Mouse (Mus musculus): ENCODE measurements around the gene Mob4. TPM values are rescaled to one million over a fixed set of nuclear protein-coding genes. Genes with fewer than 3 reads are reported as not detected.
"Not testable (repeated sequence)": the region's sequence is repeated elsewhere in the genome, so short reads cannot be mapped to it uniquely, and the experiment has no call there.

Gene Mob4
- polyA plus RNA-seq, 1 experiment from 2014 or later: 45.0 TPM

DNA sequence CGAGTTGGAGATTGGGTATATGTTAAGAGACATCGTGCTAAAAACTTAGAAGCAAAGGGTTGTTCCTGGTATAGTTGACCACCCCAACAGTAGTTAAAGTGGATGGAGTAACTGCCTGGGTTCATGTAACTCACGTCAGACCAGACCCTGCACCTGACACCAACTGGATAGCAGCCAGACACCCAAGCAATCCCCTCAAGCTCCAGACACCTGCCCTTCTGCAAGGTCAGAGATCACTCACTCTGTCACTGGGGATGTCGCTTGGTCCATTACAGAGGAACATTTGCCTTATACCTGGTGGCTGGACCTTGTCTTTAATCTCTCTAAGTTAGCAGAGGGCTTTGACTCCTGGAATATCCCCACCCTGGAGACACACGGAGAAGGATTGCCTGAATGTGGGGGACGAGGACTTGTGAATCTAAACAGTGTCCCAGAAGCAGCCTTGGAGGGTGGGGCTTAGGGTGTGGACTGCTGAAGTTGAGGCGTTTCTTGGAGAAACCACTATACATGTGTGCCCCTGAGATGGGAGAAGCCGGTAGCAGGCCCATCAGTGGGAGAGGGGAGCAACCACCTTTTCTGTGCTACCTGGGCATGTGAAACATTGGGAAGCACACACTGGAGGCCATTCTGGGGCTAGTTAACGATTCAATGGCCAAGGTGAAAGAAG is 24.0 kb upstream of the Mob4 start:
- DNase-seq (no peak), ATAC-seq (ENCODE audit: low read depth) (peak; percentile 91)
- Histone ChIP-seq H3K27ac (no peak overlapping the region), H3K4me3 (replicated peaks) (no peak overlapping the region), H3K4me1 (replicated peaks) (peaks cover 19% of the 10 kb centered on the region), H3K9me3 (replicated peaks) (no peaks in the 10 kb centered on the region), H3K27me3 (no peaks in the 10 kb centered on the region), H3K4me2 (peak overlapping the region; percentile 4; the same call in 1 of the 2 replicates), H3K36me3 (no peaks in the 10 kb centered on the region), H3K9ac (0 out of 2 replicates have a peak overlapping the region, but pooled peaks have one; percentile 12)
- 49% methylated on average over 9 of the region's 9 CpGs for WGBS (ENCODE audit: insufficient replicate concordance)

- no peak overlapping the region for H3K4me2 ChIP-seq
- H3K36me3 ChIP-seq: no peaks in the 10 kb centered on the region
- ATAC-seq (ENCODE audit: low read depth) (no peak), DNase-seq (no peak)
- H3K4me1 ChIP-seq (replicated peaks): peaks cover 19% of the 10 kb centered on the region
- WGBS (ENCODE audit: insufficient replicate concordance): 77% methylated on average over 1 of the region's 1 CpGs
- H3K9ac ChIP-seq: no peak overlapping the region
- H3K9me3 ChIP-seq (replicated peaks): no peaks in the 10 kb centered on the region
- no peak overlapping the region for H3K27ac ChIP-seq
- no peaks in the 10 kb centered on the region for H3K27me3 ChIP-seq
- H3K4me3 ChIP-seq (replicated peaks): no peak overlapping the region
Measured at GRCm38 (mm10) chr1:55107644-55108043, 23.4 kb upstream of the Mob4 start.

- peaks cover 19% of the 10 kb centered on the region for H3K4me1 ChIP-seq (replicated peaks)
- DNase-seq (no peak), ATAC-seq (ENCODE audit: low read depth) (no peak)
- 46% methylated on average over 2 of the region's 2 CpGs for WGBS (ENCODE audit: insufficient replicate concordance)
- H3K27ac ChIP-seq: no peak overlapping the region
- no peak overlapping the region for H3K4me2 ChIP-seq
- H3K36me3 ChIP-seq: no peaks in the 10 kb centered on the region
- no peak overlapping the region for H3K4me3 ChIP-seq (replicated peaks)
- H3K27me3 ChIP-seq: no peaks in the 10 kb centered on the region
- no peak overlapping the region for H3K9ac ChIP-seq
- H3K9me3 ChIP-seq (replicated peaks): no peaks in the 10 kb centered on the region
Measured at GRCm38 (mm10) chr1:55108473-55108872, 22.6 kb upstream of the Mob4 start.

DNA sequence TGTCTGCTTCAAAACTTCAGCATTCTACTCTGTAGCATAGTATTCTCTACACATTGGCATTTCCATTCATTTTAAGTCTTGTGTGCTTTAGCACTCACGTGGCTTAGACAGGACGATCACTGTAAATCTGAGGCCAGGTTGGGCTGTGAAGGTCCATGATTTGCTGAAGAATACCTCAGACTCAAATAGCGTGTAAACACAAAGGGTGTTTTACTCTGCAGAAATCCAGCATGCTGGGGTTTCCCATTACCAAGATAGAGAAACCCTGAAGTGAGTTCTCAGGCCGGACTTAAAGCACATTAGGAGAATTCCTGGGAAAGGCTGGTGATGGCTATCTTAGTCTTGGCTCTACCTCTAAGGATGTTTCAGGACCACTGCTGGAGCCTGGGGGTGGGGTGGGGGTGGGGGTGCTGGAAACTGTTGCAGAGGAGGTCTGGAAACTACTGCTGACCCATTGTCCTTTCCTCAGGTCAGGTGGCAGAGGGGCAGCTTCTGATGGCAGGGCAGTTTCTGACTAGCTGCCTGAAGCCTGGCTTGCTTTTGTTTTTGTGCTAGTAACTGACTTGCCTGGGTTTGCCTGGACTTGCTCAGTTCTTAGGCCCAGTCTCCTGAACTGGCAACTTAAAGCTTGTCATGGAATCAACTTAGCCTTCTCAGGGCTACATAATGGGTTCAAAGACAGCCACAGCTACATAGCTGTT is 21.8 kb upstream of the Mob4 start:
- H3K9ac ChIP-seq: no peak overlapping the region
- no peak overlapping the region for H3K27ac ChIP-seq
- H3K4me3 ChIP-seq (replicated peaks): no peak overlapping the region
- H3K4me2 ChIP-seq: no peak overlapping the region
- peaks cover 19% of the 10 kb centered on the region for H3K4me1 ChIP-seq (replicated peaks)
- DNase-seq (no peak), ATAC-seq (ENCODE audit: low read depth) (no peak)
- no peaks in the 10 kb centered on the region for H3K9me3 ChIP-seq (replicated peaks)
- no peaks in the 10 kb centered on the region for H3K36me3 ChIP-seq
- WGBS (ENCODE audit: insufficient replicate concordance): 76% methylated on average over 4 of the region's 4 CpGs
- no peaks in the 10 kb centered on the region for H3K27me3 ChIP-seq

DNA sequence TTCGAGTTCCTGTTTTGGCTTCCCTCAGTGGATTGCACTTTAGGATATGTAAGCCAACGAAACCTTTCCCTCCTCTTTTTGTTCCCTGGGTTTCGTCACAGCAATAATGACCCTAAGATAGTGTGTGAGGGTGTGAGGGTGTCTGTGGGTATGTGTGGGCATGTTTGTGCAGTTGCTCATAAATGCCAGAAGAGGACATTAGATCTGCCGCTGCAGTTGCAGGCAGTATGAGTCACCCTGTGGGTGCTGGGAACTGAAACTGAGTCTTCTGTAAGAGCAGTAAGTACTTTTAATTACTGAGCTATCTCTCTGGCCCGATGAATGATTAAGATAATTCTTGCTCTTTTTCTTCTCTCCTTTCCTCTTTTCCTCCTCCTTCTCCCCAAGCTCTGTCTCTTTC is 8.0 kb upstream of the Mob4 start:
- Histone ChIP-seq H3K36me3 (no peaks in the 10 kb centered on the region), H3K4me3 (replicated peaks) (no peak overlapping the region), H3K27ac (no peak overlapping the region), H3K4me2 (no peak overlapping the region), H3K27me3 (no peaks in the 10 kb centered on the region), H3K9me3 (replicated peaks) (no peaks in the 10 kb centered on the region), H3K4me1 (replicated peaks) (no peaks in the 10 kb centered on the region), H3K9ac (no peak overlapping the region)
- DNase-seq (no peak), ATAC-seq (ENCODE audit: low read depth) (no peak)
- WGBS (ENCODE audit: insufficient replicate concordance): 66% methylated on average over 5 of the region's 5 CpGs

- Histone ChIP-seq H3K9ac (no peak overlapping the region), H3K4me1 (replicated peaks) (no peaks in the 10 kb centered on the region), H3K27me3 (no peaks in the 10 kb centered on the region), H3K36me3 (no peaks in the 10 kb centered on the region), H3K4me2 (no peak overlapping the region), H3K9me3 (replicated peaks) (no peaks in the 10 kb centered on the region), H3K4me3 (replicated peaks) (no peak overlapping the region), H3K27ac (no peak overlapping the region)
- no peak for DNase-seq
- 80% methylated on average over 2 of the region's 2 CpGs for WGBS (ENCODE audit: insufficient replicate concordance)
- ATAC-seq (ENCODE audit: low read depth): no peak
Measured at GRCm38 (mm10) chr1:55123561-55123960, 7.5 kb upstream of the Mob4 start.

DNA sequence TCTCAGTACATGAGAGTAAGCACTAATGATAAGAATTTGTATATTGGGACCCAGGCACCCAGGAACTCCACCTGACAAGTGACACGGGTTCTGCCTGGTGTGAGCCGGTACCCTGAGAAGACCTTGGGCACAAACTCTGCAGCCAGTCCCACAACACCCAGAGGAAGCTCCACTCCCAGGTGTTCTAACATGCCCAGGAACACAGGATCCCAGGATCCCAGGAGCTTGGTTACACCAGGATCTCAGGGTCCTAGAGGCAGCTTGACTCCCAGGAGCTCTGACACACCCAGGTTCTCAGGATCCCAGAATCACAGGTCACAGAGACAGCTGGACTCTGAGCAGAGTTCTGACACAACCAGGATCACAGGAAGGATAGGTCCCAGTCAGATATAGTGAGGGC is 6.9 kb upstream of the Mob4 start:
- DNase-seq; ATAC-seq (ENCODE audit: low read depth); H3K4me3 ChIP-seq (replicated peaks); H3K27me3 ChIP-seq; H3K4me1 ChIP-seq (replicated peaks); H3K36me3 ChIP-seq; H3K9me3 ChIP-seq (replicated peaks); H3K27ac ChIP-seq; H3K4me2 ChIP-seq; H3K9ac ChIP-seq: not testable (repeated sequence)
- WGBS (ENCODE audit: insufficient replicate concordance): 73% methylated on average over 2 of the region's 2 CpGs

- DNase-seq (no peak), ATAC-seq (ENCODE audit: low read depth) (no peak)
- Histone ChIP-seq H3K27me3 (no peaks in the 10 kb centered on the region), H3K27ac (peak overlapping the region; percentile 83), H3K36me3 (no peaks in the 10 kb centered on the region), H3K4me3 (replicated peaks) (no peak overlapping the region), H3K9me3 (replicated peaks) (no peaks in the 10 kb centered on the region), H3K9ac (no peak overlapping the region), H3K4me1 (replicated peaks) (peaks cover 39% of the 10 kb centered on the region), H3K4me2 (peak overlapping the region; percentile 70)
- WGBS (ENCODE audit: insufficient replicate concordance): 64% methylated on average over 5 of the region's 5 CpGs
Measured at GRCm38 (mm10) chr1:55129716-55130115, 1.3 kb upstream of the Mob4 start.

- Histone ChIP-seq H3K4me1 (replicated peaks) (peaks cover 39% of the 10 kb centered on the region), H3K27me3 (no peaks in the 10 kb centered on the region), H3K4me3 (replicated peaks) (peak overlapping the region; percentile 100), H3K9ac (peak overlapping the region; percentile 99), H3K27ac (peak overlapping the region; percentile 83; the same call in 1 of the 2 replicates), H3K36me3 (peaks cover 3% of the 10 kb centered on the region), H3K4me2 (peak overlapping the region; percentile 70), H3K9me3 (replicated peaks) (no peaks in the 10 kb centered on the region)
- ATAC-seq (ENCODE audit: low read depth) (no peak), DNase-seq (no peak)
- WGBS (ENCODE audit: insufficient replicate concordance): 50% methylated on average over 10 of the region's 10 CpGs
Measured at GRCm38 (mm10) chr1:55130190-55130916, 678 bp upstream of the Mob4 start.

- Histone ChIP-seq H3K4me1 (replicated peaks) (peaks cover 39% of the 10 kb centered on the region), H3K4me2 (peak overlapping the region; percentile 82), H3K9me3 (replicated peaks) (no peaks in the 10 kb centered on the region), H3K4me3 (replicated peaks) (peak overlapping the region; percentile 100), H3K9ac (peak overlapping the region; percentile 99), H3K36me3 (peaks cover 9% of the 10 kb centered on the region), H3K27me3 (no peaks in the 10 kb centered on the region), H3K27ac (peak overlapping the region; percentile 96)
- peak; percentile 77 for ATAC-seq (ENCODE audit: low read depth)
- no peak for DNase-seq
- 1% methylated on average over 32 of the region's 47 CpGs for WGBS (ENCODE audit: insufficient replicate concordance)
Measured at GRCm38 (mm10) chr1:55131424-55132014, 488 bp downstream of the Mob4 start.

GRCm38 (mm10) chr1:55132308-55132707 is 1.3 kb downstream of the Mob4 start:
- Histone ChIP-seq H3K27ac (peak overlapping the region; percentile 96), H3K9ac (peak overlapping the region; percentile 99), H3K4me3 (replicated peaks) (peak overlapping the region; percentile 100), H3K27me3 (no peaks in the 10 kb centered on the region), H3K4me2 (peak overlapping the region; percentile 82), H3K4me1 (replicated peaks) (peaks cover 39% of the 10 kb centered on the region), H3K9me3 (replicated peaks) (no peaks in the 10 kb centered on the region), H3K36me3 (peaks cover 9% of the 10 kb centered on the region)
- WGBS (ENCODE audit: insufficient replicate concordance): 39% methylated on average over 4 of the region's 4 CpGs
- ATAC-seq (ENCODE audit: low read depth): no peak
- no peak for DNase-seq

Data from liver, embryonic 13.5 days (tissue).